Mouse (Mus musculus): ENCODE measurements around the gene Luzp1.

- TF ChIP-seq POLR2A (IDR thresholded peaks at IDR 0.05; ENCODE audit: control insufficient read depth in 1 of 2, insufficient read depth in 1 of 2, low read depth in 1 of 2, low read length in 2 of 2, poor library complexity in 1 of 2) (no peak), TAL1 (IDR thresholded peaks at IDR 0.05; ENCODE audit: low read length) (no peak), BHLHE40 (IDR thresholded peaks at IDR 0.05; ENCODE audit: borderline replicate concordance, low read depth, low read length) (no peak), CTCF (IDR thresholded peaks at IDR 0.05 in 2 of 3, conservative IDR thresholded peaks at IDR 0.05 in 1 of 3; ENCODE audit: control insufficient read depth in 1 of 3, insufficient read depth in 1 of 3, low read depth in 2 of 3, low read length in 3 of 3, poor library complexity in 1 of 3, severe bottlenecking in 1 of 3) (no peak), CHD1 (IDR thresholded peaks at IDR 0.05; ENCODE audit: low read depth, low read length) (no peak), ZKSCAN1 (IDR thresholded peaks at IDR 0.05; ENCODE audit: low read depth, low read length) (no peak), EP300 (IDR thresholded peaks at IDR 0.05; ENCODE audit: low read depth in 1 of 2, low read length in 2 of 2) (no peak), RAD21 (IDR thresholded peaks at IDR 0.05; ENCODE audit: low read depth, low read length) (no peak), NELFE (IDR thresholded peaks at IDR 0.05; ENCODE audit: low read depth, low read length) (no peak), MAX (IDR thresholded peaks at IDR 0.05; ENCODE audit: low read length) (no peak), GABPA (IDR thresholded peaks at IDR 0.05; ENCODE audit: low read depth, low read length) (no peak), UBTF (IDR thresholded peaks at IDR 0.05; ENCODE audit: borderline replicate concordance, insufficient read depth, low read depth, low read length) (no peak), MYB (IDR thresholded peaks at IDR 0.05; ENCODE audit: low read depth, low read length) (no peak), USF2 (IDR thresholded peaks at IDR 0.05; ENCODE audit: borderline replicate concordance in 1 of 2, insufficient read depth in 1 of 2, low read depth in 1 of 2, low read length in 2 of 2) (no peak)
These were observed 28.1 kb upstream of the Luzp1 start for GRCm38 (mm10) chr4:136441354-136442043.

Measured in MEL (cell line).